Mouse (Mus musculus) MEL (cell line): ENCODE data around the gene Spata31d1d. TPM values are rescaled to one million over a fixed set of nuclear protein-coding genes. Genes with fewer than 3 reads are reported as not detected.
"Not testable (repeated sequence)": the region's sequence is repeated elsewhere in the genome, so short reads cannot be mapped to it uniquely, and the experiment has no call there.

Experiments used
- DNase-seq: peaks from one replicate; pipeline ENCODE4 v3.0.0; 2011; ENCODE audit warnings: low read depth, low spot score
- H3K27ac ChIP-seq: 2 replicates; pipeline ENCODE4 v1.5.1; 2012; ENCODE audit warnings: low read depth, mild to moderate bottlenecking, control low read depth, low read length, moderate library complexity; ENCODE audit not compliant: control insufficient read depth
- H3K27me3 ChIP-seq, 2 experiments: fragments of 150-350 bp in 1 of 2; sonication (generic) in 1 of 2; 2 replicates each; pipeline ENCODE4 v1.6.1; 2012; ENCODE audit warnings: low read length in 2 of 2, mild to moderate bottlenecking in 2 of 2, improper control_type of control experiment in 1 of 2, moderate library complexity in 1 of 2; ENCODE audit not compliant: insufficient read depth in 2 of 2, control insufficient read depth in 1 of 2
- H3K36me3 ChIP-seq, 2 experiments: 2 replicates each; pipeline ENCODE4 v1.6.1; 2012 to 2014; ENCODE audit warnings: low read length in 2 of 2, improper control_type of control experiment in 1 of 2, inconsistent platforms in 1 of 2, mild to moderate bottlenecking in 1 of 2; ENCODE audit not compliant: insufficient read depth in 2 of 2, control insufficient read depth in 1 of 2
- H3K4me1 ChIP-seq, 2 experiments: fragments of 150-350 bp in 1 of 2; sonication (generic) in 1 of 2; 2 replicates each; pipeline ENCODE4 v1.6.1; 2012; ENCODE audit warnings: low read length in 2 of 2, improper control_type of control experiment in 1 of 2, mild to moderate bottlenecking in 1 of 2; ENCODE audit not compliant: insufficient read depth in 2 of 2, control insufficient read depth in 1 of 2
- H3K4me3 ChIP-seq, 2 experiments: fragments of 150-350 bp in 1 of 2; sonication (generic) in 1 of 2; 2 replicates each; pipeline ENCODE4 v1.5.1; 2012; ENCODE audit warnings: low read depth in 2 of 2, low read length in 2 of 2, mild to moderate bottlenecking in 2 of 2, moderate library complexity in 2 of 2, control low read depth in 1 of 2, improper control_type of control experiment in 1 of 2; ENCODE audit not compliant: control insufficient read depth in 1 of 2, insufficient read depth in 1 of 2
- H3K79me2 ChIP-seq: 2 replicates; pipeline ENCODE4 v1.6.1; 2012; ENCODE audit warnings: mild to moderate bottlenecking, low read length, moderate library complexity; ENCODE audit not compliant: control insufficient read depth, poor library complexity, insufficient read depth
- H3K9ac ChIP-seq: 2 replicates; pipeline ENCODE4 v1.6.1; 2012; ENCODE audit warnings: low read depth, mild to moderate bottlenecking, control low read depth, low read length, moderate library complexity; ENCODE audit not compliant: control insufficient read depth, poor library complexity, severe bottlenecking
- H3K9me3 ChIP-seq: fragments of 150-350 bp; sonication (generic); replicated peaks from 2 replicates; pipeline ENCODE4 v1.6.1; 2012; ENCODE audit warnings: mild to moderate bottlenecking, low read length, improper control_type of control experiment, moderate library complexity; ENCODE audit not compliant: insufficient read depth
- BHLHE40 ChIP-seq: IDR thresholded peaks from 2 replicates; pipeline ENCODE4 v1.6.1; 2012; ENCODE audit warnings: low read depth, mild to moderate bottlenecking, inconsistent platforms, low read length, improper control_type of control experiment, borderline replicate concordance
- CTCF ChIP-seq, 3 experiments: IDR thresholded peaks in 2 of 3; conservative IDR thresholded peaks in 1 of 3; 2 replicates each; pipeline ENCODE4 v1.5.1; 2011 to 2012; ENCODE audit warnings: low read length in 3 of 3, low read depth in 2 of 3, mild to moderate bottlenecking in 2 of 3, improper control_type of control experiment in 1 of 3, inconsistent platforms in 1 of 3, mixed read lengths in 1 of 3, moderate library complexity in 1 of 3; ENCODE audit not compliant: control insufficient read depth in 1 of 3, insufficient read depth in 1 of 3, poor library complexity in 1 of 3, severe bottlenecking in 1 of 3
- E2F4 ChIP-seq: IDR thresholded peaks from 2 replicates; pipeline ENCODE4 v1.6.1; 2011; ENCODE audit warnings: low read depth, low read length, improper control_type of control experiment, borderline replicate concordance
- ELF1 ChIP-seq: IDR thresholded peaks from 2 replicates; pipeline ENCODE4 v1.6.1; 2014; ENCODE audit warnings: low read depth, mild to moderate bottlenecking, inconsistent platforms, low read length, improper control_type of control experiment, moderate library complexity
- EP300 ChIP-seq, 2 experiments: IDR thresholded peaks; 2 replicates each; pipeline ENCODE4 v1.6.1; 2011; ENCODE audit warnings: improper control_type of control experiment in 2 of 2, low read length in 2 of 2, low read depth in 1 of 2, mild to moderate bottlenecking in 1 of 2
- ETS1 ChIP-seq: IDR thresholded peaks from 2 replicates; pipeline ENCODE4 v1.6.1; 2012; ENCODE audit warnings: low read depth, mild to moderate bottlenecking, inconsistent platforms, low read length, improper control_type of control experiment, moderate library complexity
- GABPA ChIP-seq: IDR thresholded peaks from 2 replicates; pipeline ENCODE4 v1.6.1; 2012; ENCODE audit warnings: low read depth, mild to moderate bottlenecking, inconsistent platforms, low read length, improper control_type of control experiment, moderate library complexity
- GATA1 ChIP-seq: IDR thresholded peaks from 2 replicates; pipeline ENCODE4 v1.6.1; 2011; ENCODE audit warnings: low read depth, low read length, improper control_type of control experiment
- JUND ChIP-seq: IDR thresholded peaks from 2 replicates; pipeline ENCODE4 v1.6.1; 2011; ENCODE audit warnings: low read depth, mild to moderate bottlenecking, improper control_type of control experiment, low read length
- MAX ChIP-seq: IDR thresholded peaks from 2 replicates; pipeline ENCODE4 v1.6.1; 2011; ENCODE audit warnings: low read length, improper control_type of control experiment
- MAZ ChIP-seq: IDR thresholded peaks from 2 replicates; pipeline ENCODE4 v1.6.1; 2012; ENCODE audit warnings: low read depth, mild to moderate bottlenecking, inconsistent platforms, low read length, improper control_type of control experiment
- MYC ChIP-seq: IDR thresholded peaks from 2 replicates; pipeline ENCODE4 v1.6.1; 2011; ENCODE audit warnings: low read depth, mild to moderate bottlenecking, low read length, improper control_type of control experiment, moderate library complexity
- POLR2A ChIP-seq, 2 experiments: IDR thresholded peaks; 2 replicates each; pipeline ENCODE4 v1.6.1; 2011 to 2012; ENCODE audit warnings: low read length in 2 of 2, mild to moderate bottlenecking in 2 of 2, control low read depth in 1 of 2, improper control_type of control experiment in 1 of 2, low read depth in 1 of 2, moderate library complexity in 1 of 2; ENCODE audit not compliant: control insufficient read depth in 1 of 2, insufficient read depth in 1 of 2, poor library complexity in 1 of 2
- POLR2AphosphoS2 ChIP-seq: IDR thresholded peaks from 2 replicates; pipeline ENCODE4 v1.6.1; 2011; ENCODE audit warnings: low read length, improper control_type of control experiment
- RAD21 ChIP-seq: IDR thresholded peaks from 2 replicates; pipeline ENCODE4 v1.6.1; 2011; ENCODE audit warnings: mild to moderate bottlenecking, low read depth, low read length, improper control_type of control experiment
- TAL1 ChIP-seq: IDR thresholded peaks from 2 replicates; pipeline ENCODE4 v1.6.1; 2012; ENCODE audit warnings: mild to moderate bottlenecking, inconsistent platforms, low read length, moderate library complexity, mixed read lengths
- TBP ChIP-seq: IDR thresholded peaks from 2 replicates; pipeline ENCODE4 v1.8.0; 2011; ENCODE audit warnings: low read depth, low read length, improper control_type of control experiment
- TCF12 ChIP-seq: IDR thresholded peaks from 2 replicates; pipeline ENCODE4 v1.6.1; 2014; ENCODE audit warnings: low read depth, mild to moderate bottlenecking, inconsistent platforms, low read length, improper control_type of control experiment, moderate library complexity
- USF1 ChIP-seq: IDR thresholded peaks from 2 replicates; pipeline ENCODE4 v1.6.1; 2014; ENCODE audit warnings: low read depth, mild to moderate bottlenecking, inconsistent platforms, low read length, improper control_type of control experiment, moderate library complexity
- polyA plus RNA-seq, 2 experiments: library from polyadenylated mRNA; stranded (reverse) in 1 of 2; unstranded in 1 of 2; fragments of >175 nt in 1 of 2; fragments of >200 nt in 1 of 2; gene quantifications; 2 replicates each; pipeline versions ENCODE4 v1.2.1 to v1.2.4; 2012; ENCODE audit warnings: low replicate concordance in 2 of 2, low read depth in 1 of 2; ENCODE audit not compliant: insufficient read length in 2 of 2, insufficient read depth in 1 of 2, missing spikeins in 1 of 2
- total RNA-seq: library from RNA; depleted of rRNA; stranded (reverse); fragments of 300-350 nt; gene quantifications from 2 replicates; pipeline ENCODE4 v1.2.3, GENCODE M21; 2012

Gene Spata31d1d
- total and polyA plus RNA-seq, 3 experiments, result not detected

DNA sequence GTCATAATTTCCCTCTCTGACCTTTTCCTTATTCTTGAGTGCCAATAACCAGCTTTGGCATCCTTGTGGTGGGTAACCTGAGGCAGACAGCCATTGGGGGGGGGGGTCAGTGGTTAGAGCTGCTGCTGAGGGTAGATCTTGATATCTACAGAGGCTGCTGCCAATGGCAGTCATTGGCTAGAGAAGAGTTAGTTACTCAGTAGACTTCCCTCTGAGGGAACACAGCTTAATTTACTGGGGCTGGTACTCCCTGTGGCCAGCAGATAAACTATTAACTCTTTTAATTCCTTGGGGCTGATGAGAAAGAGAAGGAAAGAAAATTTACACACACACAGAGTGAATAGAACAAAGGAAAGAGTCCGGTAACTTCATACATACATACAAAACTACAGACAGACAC, 12.1 kb downstream of the Spata31d1d start:
- peaks cover 0 to 6% of the 10 kb centered on the region in 2 experiments; a peak in 3 of 4 replicates for H3K4me1 ChIP-seq
- peaks cover 0 to 2% of the 10 kb centered on the region in 2 experiments; a peak in 1 of 4 replicates for H3K27me3 ChIP-seq
- H3K9ac ChIP-seq, result no peak overlapping the region

DNA sequence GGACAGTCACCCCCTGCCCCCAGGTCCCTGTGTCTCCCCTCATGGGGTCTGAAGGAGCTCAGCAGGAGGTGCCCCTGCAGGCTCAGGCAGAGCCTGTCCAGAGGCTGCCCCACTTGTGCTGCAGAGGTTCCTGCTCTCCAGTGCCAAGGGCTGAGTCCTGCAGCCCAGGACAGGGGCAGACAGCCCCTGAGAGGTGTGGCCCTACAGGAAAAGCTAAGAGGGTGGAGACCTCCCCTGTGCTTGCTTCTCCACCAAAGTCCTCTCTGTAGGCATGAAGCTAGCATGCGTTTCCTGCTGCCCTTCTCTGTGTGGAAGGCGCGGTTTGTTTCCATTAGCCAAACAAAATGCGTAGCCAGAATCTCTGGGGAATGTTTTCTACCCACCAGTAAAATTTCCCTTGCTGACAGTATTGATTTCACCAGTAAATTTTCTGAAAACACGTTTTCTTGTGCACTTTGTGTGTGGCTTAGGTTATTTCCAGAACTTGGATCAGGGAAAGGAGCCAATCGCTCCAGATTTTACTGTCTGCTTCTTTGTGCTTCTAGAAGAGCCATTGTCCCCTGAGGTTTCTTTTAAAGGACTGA, 12.6 kb downstream of the Spata31d1d start:
- not testable (repeated sequence) for H3K27ac ChIP-seq, H3K9me3 ChIP-seq, H3K4me3 ChIP-seq, H3K36me3 ChIP-seq, H3K27me3 ChIP-seq, DNase-seq, H3K9ac ChIP-seq, H3K79me2 ChIP-seq, H3K4me1 ChIP-seq

More for the DNA sequence above, 12.1 kb downstream of the Spata31d1d start:
- TF ChIP-seq POLR2A (IDR thresholded peaks at IDR 0.05; ENCODE audit: control insufficient read depth in 1 of 2, insufficient read depth in 1 of 2, low read depth in 1 of 2, low read length in 2 of 2, poor library complexity in 1 of 2), result no peak
- no peak for TF ChIP-seq TCF12
- peak; percentile 55 for TF ChIP-seq GATA1
- no peak for TF ChIP-seq MAX
- TF ChIP-seq MAZ, result no peak
- peak; percentile 49 to 51 for TF ChIP-seq EP300 (IDR thresholded peaks at IDR 0.05; ENCODE audit: low read depth in 1 of 2, low read length in 2 of 2)
- TF ChIP-seq TAL1, result peak; percentile 11; the same call in 1 of the 2 replicates
- TF ChIP-seq E2F4, result no peak
- TF ChIP-seq, all 39 proteins: peak for 3
- DNase-seq, result peak; percentile 51
- Histone ChIP-seq H3K79me2 (no peaks in the 10 kb centered on the region), H3K27ac (no peak overlapping the region), H3K4me3 (no peak overlapping the region), H3K36me3 (peaks cover 0 to 4% of the 10 kb centered on the region in 2 experiments; a peak in 2 of 4 replicates), H3K9me3 (no peaks in the 10 kb centered on the region)

GRCm38 (mm10) chr13:59713710-59714109, 17.8 kb downstream of the Spata31d1d start:
- no peaks in the 10 kb centered on the region for H3K4me1 ChIP-seq
- H3K9me3 ChIP-seq, result no peaks in the 10 kb centered on the region
- no peak overlapping the region for H3K27ac ChIP-seq
- TF ChIP-seq RAD21, result no peak
- TF ChIP-seq GABPA, result no peak
- no peak for TF ChIP-seq ETS1
- TF ChIP-seq POLR2A (IDR thresholded peaks at IDR 0.05; ENCODE audit: control insufficient read depth in 1 of 2, insufficient read depth in 1 of 2, low read depth in 1 of 2, low read length in 2 of 2, poor library complexity in 1 of 2), result no peak
- no peak for TF ChIP-seq E2F4
- no peak for TF ChIP-seq ELF1
- no peak for TF ChIP-seq TBP
- no peak for TF ChIP-seq USF1
- no peak for TF ChIP-seq CTCF (IDR thresholded peaks at IDR 0.05 in 2 of 3, conservative IDR thresholded peaks at IDR 0.05 in 1 of 3; ENCODE audit: control insufficient read depth in 1 of 3, insufficient read depth in 1 of 3, low read depth in 2 of 3, low read length in 3 of 3, poor library complexity in 1 of 3, severe bottlenecking in 1 of 3)
- TF ChIP-seq EP300 (IDR thresholded peaks at IDR 0.05; ENCODE audit: low read depth in 1 of 2, low read length in 2 of 2), result no peak
- no peak for TF ChIP-seq POLR2AphosphoS2
- no peak for TF ChIP-seq BHLHE40
- TF ChIP-seq TAL1, result no peak
- TF ChIP-seq JUND, result no peak
- TF ChIP-seq MYC, result no peak
- H3K9ac ChIP-seq, result no peak overlapping the region
- no peaks in the 10 kb centered on the region for H3K79me2 ChIP-seq
- no peak overlapping the region for H3K4me3 ChIP-seq
- DNase-seq, result no peak
- peaks cover 2 to 8% of the 10 kb centered on the region in 2 experiments; a peak in 3 of 4 replicates for H3K27me3 ChIP-seq
- no peaks in the 10 kb centered on the region for H3K36me3 ChIP-seq

DNA sequence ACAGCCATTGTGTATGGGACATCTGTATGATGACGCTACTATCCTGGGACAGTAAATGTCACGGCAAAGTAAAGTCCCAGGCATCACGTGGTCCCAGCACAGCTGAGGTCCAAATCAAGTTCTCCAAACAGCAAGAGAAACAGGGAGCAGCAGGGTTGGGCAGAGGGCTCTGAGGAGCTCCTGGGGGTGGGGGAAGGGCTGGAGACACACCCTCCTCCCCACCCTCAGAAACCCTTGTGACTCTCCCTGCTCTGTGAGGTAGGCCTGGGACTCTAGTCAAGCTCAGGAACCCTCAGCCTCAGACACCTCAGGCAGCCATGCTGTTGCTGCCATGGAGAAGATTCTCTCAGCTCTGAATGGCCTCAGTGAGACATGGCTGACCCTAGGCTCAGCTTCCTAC, 19.6 kb downstream of the Spata31d1d start, which contains the start of gene Spata31d1b:
TSS of gene Spata31d1b (plus strand) at position 301 of the 400 bp plus-strand sequence.
- not testable (repeated sequence) for H3K27ac ChIP-seq, DNase-seq, H3K27me3 ChIP-seq

More for the DNA sequence above, 19.6 kb downstream of the Spata31d1d start, which contains the start of gene Spata31d1b:
- H3K36me3 ChIP-seq, H3K9me3 ChIP-seq, H3K4me3 ChIP-seq, H3K79me2 ChIP-seq, H3K9ac ChIP-seq, H3K4me1 ChIP-seq: not testable (repeated sequence)
